Comparison of ENCODE assay signal across 8 mouse cellular contexts in genomic region chr11:100297801-100298200, GRCm38 (mm10). TPM values are rescaled to one million over a fixed set of nuclear protein-coding genes. Genes with fewer than 3 reads are reported as not detected.
DNase-seq lines count a peak whose midpoint lies in the region; ATAC-seq and TF ChIP-seq lines count a peak whose summit lies in the region.

No protein-coding gene starts in this region.

- H3K9me3 ChIP-seq in embryonic facial prominence, embryonic 10.5 days = no peaks in the 10 kb centered on the region
- no peaks in the 10 kb centered on the region for H3K9me3 ChIP-seq in limb, embryonic 10.5 days (replicated peaks)

- no peak for ATAC-seq in inflammation-experienced regulatory T-cells, adult 6 months

- intact Hi-C loops in heart, adult 2 months (cut with DNase I) = loop anchor here (1.0 to 5.0 kb wide), 2 partner anchors 16 to 836 kb away; no protein-coding TSS in a partner anchor

- no peaks in the 10 kb centered on the region for H3K79me2 ChIP-seq in heart, adult 2 months (replicated peaks; ENCODE audit: control insufficient read depth, insufficient read depth, low read length)

- DNase-seq in heart, adult 2 months = peak in 1 of 2 experiments; percentile 27
- DNase-seq in heart, adult 8-10 months (ENCODE audit: low spot score) = no peak
- peak; percentile 63 to 67 for DNase-seq in B cell, adult 2 months
- DNase-seq in embryonic facial prominence, embryonic 10.5 days (ENCODE audit: low spot score) = no peak
- DNase-seq in limb, embryonic 10.5 days (ENCODE audit: low spot score) = no peak
- DNase-seq in natural killer cell, adult 2 months (ENCODE audit: low spot score in 2 of 2) = peak; percentile 30 to 43
- DNase-seq in gastrocnemius, adult 18-20 months (ENCODE audit: low spot score) = no peak

- H3K36me3 ChIP-seq in heart, adult 2 months (ENCODE audit: control insufficient read depth, insufficient read depth, low read length) = no peaks in the 10 kb centered on the region
- no peaks in the 10 kb centered on the region for H3K36me3 ChIP-seq in embryonic facial prominence, embryonic 10.5 days (replicated peaks)
- no peaks in the 10 kb centered on the region for H3K36me3 ChIP-seq in limb, embryonic 10.5 days

- H3K27ac ChIP-seq in heart, adult 2 months = no peak overlapping the region
- no peak overlapping the region for H3K27ac ChIP-seq in embryonic facial prominence, embryonic 10.5 days (replicated peaks)
- no peak overlapping the region for H3K27ac ChIP-seq in limb, embryonic 10.5 days

- no peak for TF ChIP-seq POLR2A in heart, adult 2 months (IDR thresholded peaks at IDR 0.05; ENCODE audit: insufficient read depth, low read depth, low read length)

- 29% methylated on average over 5 of the region's 5 CpGs for WGBS in heart, adult 2 months
- WGBS in embryonic facial prominence, embryonic 10.5 days = 43% methylated on average over 5 of the region's 5 CpGs
- 35% methylated on average over 5 of the region's 5 CpGs for WGBS in limb, embryonic 10.5 days

- no peak for TF ChIP-seq EP300 in heart, adult 2 months (IDR thresholded peaks at IDR 0.05; ENCODE audit: insufficient read depth, low read depth, low read length)

- H3K9ac ChIP-seq in heart, adult 2 months (ENCODE audit: low read depth, low read length) = no peak overlapping the region

- no peak overlapping the region for H3K4me3 ChIP-seq in heart, adult 2 months
- peak overlapping the region; percentile 38 for H3K4me3 ChIP-seq in embryonic facial prominence, embryonic 10.5 days
- peak overlapping the region; percentile 33; the same call in 1 of the 2 replicates for H3K4me3 ChIP-seq in limb, embryonic 10.5 days

- TF ChIP-seq CTCF in heart, adult 2 months (IDR thresholded peaks at IDR 0.05) = peak; percentile 52

- no peaks in the 10 kb centered on the region; the same call in 1 of the 2 replicates for H3K4me1 ChIP-seq in heart, adult 2 months (ENCODE audit: control insufficient read depth, insufficient read depth, low read length)
- H3K4me1 ChIP-seq in embryonic facial prominence, embryonic 10.5 days = peaks cover 7% of the 10 kb centered on the region
- H3K4me1 ChIP-seq in limb, embryonic 10.5 days = peaks cover 8% of the 10 kb centered on the region

- H3K27me3 ChIP-seq in heart, adult 2 months (ENCODE audit: control insufficient read depth, insufficient read depth, low read length) = no peaks in the 10 kb centered on the region
- H3K27me3 ChIP-seq in embryonic facial prominence, embryonic 10.5 days (replicated peaks; ENCODE audit: low read depth, poor library complexity, severe bottlenecking) = peaks cover 3% of the 10 kb centered on the region; the same call in 1 of the 2 replicates
- no peaks in the 10 kb centered on the region for H3K27me3 ChIP-seq in limb, embryonic 10.5 days (ENCODE audit: low read depth, poor library complexity, severe bottlenecking)

RNA-seq across cellular contexts. Expression of gene Eif1, which starts 21.9 kb away (rescaled TPM):
- 1,000 to 10,000 TPM; 1,735 to 2,054 TPM for total RNA-seq in heart, adult 2 months (2021)
- 195 and 341 TPM in 2 replicates for polyA plus RNA-seq in heart, adult 2 months (2012; rRNA removed)
- 1,000 to 10,000 TPM; 1,527 to 1,967 (median 1,680) TPM for total RNA-seq in heart, adult 8-10 months (2022)
- 1,675 and 1,681 TPM in 2 replicates for polyA plus RNA-seq in embryonic facial prominence, embryonic 10.5 days (2016; fragmentation: Nextera tagmentation; extraction: Ambion mirVana)
- polyA plus RNA-seq in limb, embryonic 10.5 days (2016; fragmentation: Nextera tagmentation; extraction: Ambion mirVana) = 1,486 and 1,565 TPM in 2 replicates
- total RNA-seq in gastrocnemius, adult 18-20 months (2021) = 1,000 to 10,000 TPM; 1,490 to 1,592 TPM
- polyA plus RNA-seq in inflammation-experienced regulatory T-cells, adult 6 months (2017; shearing (Covaris generic)) = 1,000 to 10,000 TPM; 1,938 to 3,125 (median 2,500) TPM

RNA-seq across cellular contexts. Expression of gene Krt42, which starts 28.1 kb away (rescaled TPM):
- total RNA-seq in heart, adult 2 months (2021) = not detected
- not detected in 2 replicates for polyA plus RNA-seq in heart, adult 2 months (2012; rRNA removed)
- not detected for total RNA-seq in heart, adult 8-10 months (2022)
- not detected in 2 replicates for polyA plus RNA-seq in embryonic facial prominence, embryonic 10.5 days (2016; fragmentation: Nextera tagmentation; extraction: Ambion mirVana)
- polyA plus RNA-seq in limb, embryonic 10.5 days (2016; fragmentation: Nextera tagmentation; extraction: Ambion mirVana) = 0.21 TPM in 1 of 2 replicates, not detected in the other
- not detected for total RNA-seq in gastrocnemius, adult 18-20 months (2021)
- not detected for polyA plus RNA-seq in inflammation-experienced regulatory T-cells, adult 6 months (2017; shearing (Covaris generic))

RNA-seq across cellular contexts. Expression of gene Gast, which starts 36.4 kb away (rescaled TPM):
- not detected for total RNA-seq in heart, adult 2 months (2021)
- not detected in 2 replicates for polyA plus RNA-seq in heart, adult 2 months (2012; rRNA removed)
- not detected for total RNA-seq in heart, adult 8-10 months (2022)
- 0.37 TPM in 1 of 2 replicates, not detected in the other for polyA plus RNA-seq in embryonic facial prominence, embryonic 10.5 days (2016; fragmentation: Nextera tagmentation; extraction: Ambion mirVana)
- not detected in 2 replicates for polyA plus RNA-seq in limb, embryonic 10.5 days (2016; fragmentation: Nextera tagmentation; extraction: Ambion mirVana)
- total RNA-seq in gastrocnemius, adult 18-20 months (2021) = not detected
- not detected for polyA plus RNA-seq in inflammation-experienced regulatory T-cells, adult 6 months (2017; shearing (Covaris generic))

RNA-seq across cellular contexts. Expression of gene Krt17, which starts 37.0 kb away (rescaled TPM):
- not detected for total RNA-seq in heart, adult 2 months (2021)
- polyA plus RNA-seq in heart, adult 2 months (2012; rRNA removed) = 0.61 TPM in 1 of 2 replicates, not detected in the other
- not detected for total RNA-seq in heart, adult 8-10 months (2022)
- 0.28 and 0.67 TPM in 2 replicates for polyA plus RNA-seq in embryonic facial prominence, embryonic 10.5 days (2016; fragmentation: Nextera tagmentation; extraction: Ambion mirVana)
- polyA plus RNA-seq in limb, embryonic 10.5 days (2016; fragmentation: Nextera tagmentation; extraction: Ambion mirVana) = 1.3 and 7.6 TPM in 2 replicates
- under 1 TPM in 1 of 2 experiments, not detected in 1; 0.14 TPM for total RNA-seq in gastrocnemius, adult 18-20 months (2021)
- polyA plus RNA-seq in inflammation-experienced regulatory T-cells, adult 6 months (2017; shearing (Covaris generic)) = 1 to 10 TPM; 1.8 to 4.5 (median 2.1) TPM

RNA-seq across cellular contexts. Expression of gene Krt16, which starts 49.1 kb away (rescaled TPM):
- not detected for total RNA-seq in heart, adult 2 months (2021)
- polyA plus RNA-seq in heart, adult 2 months (2012; rRNA removed) = not detected in 2 replicates
- not detected for total RNA-seq in heart, adult 8-10 months (2022)
- not detected in 2 replicates for polyA plus RNA-seq in embryonic facial prominence, embryonic 10.5 days (2016; fragmentation: Nextera tagmentation; extraction: Ambion mirVana)
- not detected in 2 replicates for polyA plus RNA-seq in limb, embryonic 10.5 days (2016; fragmentation: Nextera tagmentation; extraction: Ambion mirVana)
- total RNA-seq in gastrocnemius, adult 18-20 months (2021) = not detected
- not detected for polyA plus RNA-seq in inflammation-experienced regulatory T-cells, adult 6 months (2017; shearing (Covaris generic))

Comparison
In these comparisons a context has a peak if more than half of its experiments do, and no peak if none do; other contexts are left out.
1. DNase-seq: peak in B cell, adult 2 months (2 of 2) and natural killer cell, adult 2 months (2 of 2); none in heart, adult 8-10 months (single experiment), embryonic facial prominence, embryonic 10.5 days (single experiment), limb, embryonic 10.5 days (single experiment) and gastrocnemius, adult 18-20 months (single experiment).